Mouse (Mus musculus): ENCODE data around the gene Rbm3. TPM values are rescaled to one million over a fixed set of nuclear protein-coding genes. Genes with fewer than 3 reads are reported as not detected.
"Not testable (repeated sequence)": the region's sequence is repeated elsewhere in the genome, so short reads cannot be mapped to it uniquely, and the experiment has no call there.

The Rbm3 gene
- polyA plus RNA-seq, 1 experiment from 2014 or later = 573 TPM

DNA sequence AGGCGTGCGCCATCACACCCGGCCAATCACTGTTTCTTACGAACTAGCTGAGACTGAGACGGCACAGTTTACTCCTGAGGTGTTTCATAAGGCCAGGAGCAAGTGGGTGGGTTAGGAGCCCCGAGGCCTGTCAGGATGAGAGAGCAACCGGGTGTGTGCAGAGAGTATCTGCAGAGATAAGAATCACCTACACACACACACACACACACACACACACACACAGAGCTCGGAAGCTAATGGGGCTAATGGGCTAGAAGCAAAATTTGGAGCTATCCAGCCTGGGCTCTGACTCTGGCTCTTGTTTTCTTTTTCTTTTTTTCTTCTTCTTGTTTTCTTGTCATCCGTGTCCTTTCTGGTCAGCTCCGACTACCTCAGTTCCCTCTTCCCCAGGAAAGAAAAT, 50.1 kb downstream of the Rbm3 start:
- H3K4me2 ChIP-seq = peak overlapping the region; percentile 50
- no peak overlapping the region for H3K27ac ChIP-seq
- H3K27me3 ChIP-seq = no peaks in the 10 kb centered on the region
- H3K9me3 ChIP-seq = no peaks in the 10 kb centered on the region
- 85% methylated on average over 10 of the region's 10 CpGs for WGBS
- H3K9ac ChIP-seq (replicated peaks) = no peak overlapping the region
- H3K36me3 ChIP-seq = no peaks in the 10 kb centered on the region
- H3K4me1 ChIP-seq (replicated peaks) = no peaks in the 10 kb centered on the region
- H3K4me3 ChIP-seq (replicated peaks) = no peak overlapping the region
- ATAC-seq (ENCODE audit: insufficient number of reproducible peaks, insufficient read depth, low FRiP score, low TSS enrichment, low read depth) = no peak

DNA sequence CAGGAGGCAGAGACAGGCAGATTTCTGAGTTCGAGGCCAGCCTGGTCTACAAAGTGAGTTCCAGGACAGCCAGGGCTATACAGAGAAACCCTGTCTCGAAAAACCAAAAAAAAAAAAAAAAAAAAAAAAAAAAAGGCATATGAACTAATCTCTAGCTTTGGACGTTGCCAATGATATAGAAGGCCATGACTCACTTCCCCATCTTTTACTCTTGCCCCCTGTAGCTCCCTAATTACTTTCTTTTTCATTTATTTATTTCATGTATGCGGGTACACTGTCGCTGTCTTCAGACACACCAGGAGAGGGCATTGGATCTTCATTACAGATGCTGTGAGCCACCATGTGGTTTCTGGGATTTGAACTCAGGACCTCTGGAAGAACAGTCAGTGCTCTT, 54.7 kb downstream of the Rbm3 start:
- 95% methylated on average over 5 of the region's 5 CpGs for WGBS
- H3K9ac ChIP-seq (replicated peaks) = not testable (repeated sequence)

DNA sequence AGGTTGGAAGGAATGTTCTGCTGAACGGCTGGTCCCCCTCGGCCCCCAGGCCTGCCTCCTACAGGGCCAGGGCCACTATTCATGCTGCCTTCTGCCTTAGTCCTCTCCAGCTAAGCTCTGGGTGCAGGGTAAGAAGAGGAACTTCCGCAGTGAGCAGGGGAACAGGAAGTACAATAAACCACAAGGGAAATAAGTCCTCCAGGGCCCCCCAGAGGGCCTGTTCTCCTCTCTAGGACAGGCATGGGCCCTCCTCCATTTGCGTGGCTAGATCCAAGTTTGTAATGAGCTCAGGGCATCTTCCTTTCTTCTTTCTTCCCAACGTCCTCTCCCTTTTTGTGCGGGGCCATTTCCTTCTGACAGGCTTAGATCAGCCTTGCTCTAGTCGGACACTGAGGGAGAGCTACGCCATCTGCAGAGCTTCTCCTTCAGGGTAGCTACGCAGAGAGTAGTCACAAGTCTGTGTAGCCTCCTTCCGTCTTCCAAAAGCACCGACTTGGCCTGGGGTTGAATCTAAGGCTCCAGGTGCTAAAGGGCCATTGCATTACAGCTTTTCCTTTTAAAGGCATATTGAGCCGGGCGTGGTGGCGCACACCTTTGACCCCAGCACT, 55.2 kb downstream of the Rbm3 start, which contains the start of gene Was:
Gene Was, minus strand, starts transcription at position 153 of the 608 bp plus-strand sequence.
- no peaks in the 10 kb centered on the region for H3K27me3 ChIP-seq
- no peak for ATAC-seq (ENCODE audit: insufficient number of reproducible peaks, insufficient read depth, low FRiP score, low TSS enrichment, low read depth)
- no peak within 1 kb of the TSS for H3K9ac ChIP-seq (replicated peaks)
- no peak within 1 kb of the TSS for H3K4me3 ChIP-seq (replicated peaks)
- H3K4me2 ChIP-seq = no peak within 1 kb of the TSS
- no peaks in the 10 kb centered on the region for H3K9me3 ChIP-seq
- no peaks in the 10 kb centered on the region for H3K36me3 ChIP-seq
- no peaks in the 10 kb centered on the region for H3K4me1 ChIP-seq (replicated peaks)
- WGBS = 83% methylated on average over 14 of the region's 14 CpGs
- no peak within 1 kb of the TSS for H3K27ac ChIP-seq

More for the DNA sequence above, 54.7 kb downstream of the Rbm3 start:
- H3K27me3 ChIP-seq; H3K27ac ChIP-seq; H3K9me3 ChIP-seq; H3K36me3 ChIP-seq; H3K4me1 ChIP-seq (replicated peaks); H3K4me2 ChIP-seq; ATAC-seq (ENCODE audit: insufficient number of reproducible peaks, insufficient read depth, low FRiP score, low TSS enrichment, low read depth); H3K4me3 ChIP-seq (replicated peaks): not testable (repeated sequence)

DNA sequence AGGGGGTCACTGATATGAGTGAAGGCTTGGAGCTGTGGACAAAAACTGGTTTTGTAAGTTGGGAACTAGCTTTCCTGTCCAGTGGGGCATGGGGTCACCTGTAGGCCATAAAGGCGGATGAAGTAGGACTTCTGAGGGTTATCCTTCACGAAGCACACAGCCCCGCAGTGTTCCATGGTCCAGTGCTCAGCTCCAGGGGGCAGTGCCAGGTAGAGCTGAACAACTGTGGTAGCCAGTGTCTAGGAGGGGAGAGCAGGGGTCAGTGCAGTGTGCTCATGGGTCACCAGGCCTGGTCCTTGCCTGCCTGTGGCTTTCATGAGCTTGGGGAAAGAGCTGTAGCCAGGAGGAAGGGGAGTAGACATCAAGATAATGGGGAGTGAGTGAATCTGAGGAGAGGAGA, 55.9 kb downstream of the Rbm3 start:
- no peak overlapping the region for H3K4me3 ChIP-seq (replicated peaks)
- no peak for ATAC-seq (ENCODE audit: insufficient number of reproducible peaks, insufficient read depth, low FRiP score, low TSS enrichment, low read depth)
- H3K27ac ChIP-seq = no peak overlapping the region
- H3K27me3 ChIP-seq = no peaks in the 10 kb centered on the region
- no peaks in the 10 kb centered on the region for H3K9me3 ChIP-seq
- H3K9ac ChIP-seq (replicated peaks) = no peak overlapping the region
- H3K36me3 ChIP-seq = no peaks in the 10 kb centered on the region
- no peak overlapping the region for H3K4me2 ChIP-seq
- no peaks in the 10 kb centered on the region for H3K4me1 ChIP-seq (replicated peaks)
- WGBS = 87% methylated on average over 3 of the region's 3 CpGs

Other genes with a start within 250 kb of the Rbm3 start
- gene Pqbp1, start 246.6 kb downstream of the Rbm3 start, polyA plus RNA-seq (2016; fragmentation: Nextera tagmentation; extraction: Ambion mirVana) = 147 and 149 TPM in 2 replicates
- gene Timm17b, start 246.5 kb downstream of the Rbm3 start, polyA plus RNA-seq (2016; fragmentation: Nextera tagmentation; extraction: Ambion mirVana) = 153 and 159 TPM in 2 replicates
- gene Gm10491, start 238.0 kb downstream of the Rbm3 start, polyA plus RNA-seq (2016; fragmentation: Nextera tagmentation; extraction: Ambion mirVana) = not detected in 2 replicates
- gene Gm10490, start 236.3 kb downstream of the Rbm3 start, polyA plus RNA-seq (2016; fragmentation: Nextera tagmentation; extraction: Ambion mirVana) = not detected in 2 replicates
- gene Pcsk1n, start 226.1 kb downstream of the Rbm3 start, polyA plus RNA-seq (2016; fragmentation: Nextera tagmentation; extraction: Ambion mirVana) = 0.35 and 0.99 TPM in 2 replicates
- not detected in 2 replicates for gene Eras, start 217.3 kb downstream of the Rbm3 start, polyA plus RNA-seq (2016; fragmentation: Nextera tagmentation; extraction: Ambion mirVana)
- 52.9 and 53.6 TPM in 2 replicates for gene Hdac6, start 198.0 kb downstream of the Rbm3 start, polyA plus RNA-seq (2016; fragmentation: Nextera tagmentation; extraction: Ambion mirVana)
- gene Gata1, start 167.8 kb downstream of the Rbm3 start, polyA plus RNA-seq (2016; fragmentation: Nextera tagmentation; extraction: Ambion mirVana) = 2.0 and 2.3 TPM in 2 replicates
- gene Glod5, start 127.4 kb downstream of the Rbm3 start, polyA plus RNA-seq (2016; fragmentation: Nextera tagmentation; extraction: Ambion mirVana) = not detected in 2 replicates
- gene Suv39h1, start 71.1 kb downstream of the Rbm3 start, polyA plus RNA-seq (2016; fragmentation: Nextera tagmentation; extraction: Ambion mirVana) = 87.7 and 90.6 TPM in 2 replicates
- gene Was, start 55.4 kb downstream of the Rbm3 start, polyA plus RNA-seq (2016; fragmentation: Nextera tagmentation; extraction: Ambion mirVana) = 0.10 and 0.31 TPM in 2 replicates
- 20.5 and 20.9 TPM in 2 replicates for gene Wdr13, start 13.0 kb downstream of the Rbm3 start, polyA plus RNA-seq (2016; fragmentation: Nextera tagmentation; extraction: Ambion mirVana)
- 13.8 and 14.6 TPM in 2 replicates for gene Tbc1d25, start 30.3 kb upstream of the Rbm3 start, polyA plus RNA-seq (2016; fragmentation: Nextera tagmentation; extraction: Ambion mirVana)
- gene Ebp, start 47.6 kb upstream of the Rbm3 start, polyA plus RNA-seq (2016; fragmentation: Nextera tagmentation; extraction: Ambion mirVana) = 23.3 and 28.2 TPM in 2 replicates
- gene Porcn, start 60.6 kb upstream of the Rbm3 start, polyA plus RNA-seq (2016; fragmentation: Nextera tagmentation; extraction: Ambion mirVana) = 11.4 and 13.2 TPM in 2 replicates
- 47.6 and 49.2 TPM in 2 replicates for gene Ftsj1, start 106.5 kb upstream of the Rbm3 start, polyA plus RNA-seq (2016; fragmentation: Nextera tagmentation; extraction: Ambion mirVana)
- 1.0 and 1.4 TPM in 2 replicates for gene Slc38a5, start 125.3 kb upstream of the Rbm3 start, polyA plus RNA-seq (2016; fragmentation: Nextera tagmentation; extraction: Ambion mirVana)
- gene Ssxb10, start 181.5 kb upstream of the Rbm3 start, polyA plus RNA-seq (2016; fragmentation: Nextera tagmentation; extraction: Ambion mirVana) = not detected in 2 replicates
- not detected in 2 replicates for gene Ssxb9, start 221.1 kb upstream of the Rbm3 start, polyA plus RNA-seq (2016; fragmentation: Nextera tagmentation; extraction: Ambion mirVana)